Mouse (Mus musculus) ES-E14 (cell line): Measurements from ENCODE around the gene Dct. TPM values are rescaled to one million over a fixed set of nuclear protein-coding genes. Genes with fewer than 3 reads are reported as not detected.

ENCODE experiments used
- DNase-seq: peaks from one replicate; pipeline ENCODE4 v3.0.0-alpha.2; 2013; ENCODE audit warnings: low read depth, low spot score
- H3K27ac ChIP-seq: 2 replicates; pipeline ENCODE4 v1.5.1; 2012; ENCODE audit warnings: low read depth, mild to moderate bottlenecking, low read length, moderate library complexity, mixed read lengths; ENCODE audit not compliant: poor library complexity, insufficient read depth, severe bottlenecking
- H3K36me3 ChIP-seq: 2 replicates; pipeline ENCODE4 v1.6.1; 2012; ENCODE audit warnings: mild to moderate bottlenecking, low read length, moderate library complexity, mixed read lengths; ENCODE audit not compliant: control insufficient read depth, poor library complexity, insufficient read depth, severe bottlenecking
- H3K4me1 ChIP-seq, 2 experiments: fragments of 150-350 bp in 1 of 2; sonication (generic) in 1 of 2; 2 replicates each; pipeline ENCODE4 v1.6.1; 2012; ENCODE audit warnings: low read length in 2 of 2, mild to moderate bottlenecking in 1 of 2, mixed read lengths in 1 of 2; ENCODE audit not compliant: control insufficient read depth in 2 of 2, insufficient read depth in 2 of 2, poor library complexity in 1 of 2
- H3K4me3 ChIP-seq, 2 experiments: fragments of 150-350 bp in 1 of 2; sonication (generic) in 1 of 2; 2 replicates each; pipeline ENCODE4 v1.5.1; 2012; ENCODE audit warnings: low read length in 2 of 2, low read depth in 1 of 2, mild to moderate bottlenecking in 1 of 2, mixed read lengths in 1 of 2; ENCODE audit not compliant: insufficient read depth in 1 of 2, poor library complexity in 1 of 2, severe bottlenecking in 1 of 2
- H3K9ac ChIP-seq: 2 replicates; pipeline ENCODE4 v1.6.1; 2012; ENCODE audit warnings: low read depth, mild to moderate bottlenecking, low read length, mixed read lengths; ENCODE audit not compliant: poor library complexity, insufficient read depth, severe bottlenecking
- H3K9me3 ChIP-seq: fragments of 150-350 bp; sonication (generic); 2 replicates; pipeline ENCODE4 v1.6.1; 2012; ENCODE audit warnings: low read depth, mild to moderate bottlenecking, low read length; ENCODE audit not compliant: control insufficient read depth, insufficient read depth
- CHD2 ChIP-seq: IDR thresholded peaks from 2 replicates; pipeline ENCODE4 v1.6.1; 2014; ENCODE audit warnings: mild to moderate bottlenecking, low read depth, low read length, inconsistent platforms
- HCFC1 ChIP-seq: IDR thresholded peaks from 2 replicates; pipeline ENCODE4 v1.6.1; 2012; ENCODE audit warnings: low read length, inconsistent platforms, borderline replicate concordance; ENCODE audit not compliant: insufficient read depth
- MAFK ChIP-seq: IDR thresholded peaks from 2 replicates; pipeline ENCODE4 v1.6.1; 2014; ENCODE audit warnings: mild to moderate bottlenecking, low read depth, low read length, inconsistent platforms; ENCODE audit not compliant: insufficient read depth
- ZC3H11A ChIP-seq: IDR thresholded peaks from 2 replicates; pipeline ENCODE4 v1.6.1; 2012; ENCODE audit warnings: low read depth, mild to moderate bottlenecking, inconsistent platforms, low read length, borderline replicate concordance
- ZNF384 ChIP-seq: IDR thresholded peaks from 2 replicates; pipeline ENCODE4 v1.6.1; 2012; ENCODE audit warnings: low read depth, low read length, inconsistent platforms
- in situ Hi-C, 2 experiments: fragments of 600-800 bp; cut with MboI; formaldehyde crosslinking; loops; one replicate each; pipeline ENCODE4 v1.15.1; 2025; ENCODE audit warnings: low sequenced_read_pairs in 2 of 2, inconsistent platforms in 1 of 2; ENCODE audit not compliant: unreplicated experiment in 2 of 2
- total RNA-seq: library from RNA; depleted of rRNA; stranded (reverse); fragments of 300-350 nt; gene quantifications from 2 replicates; pipeline ENCODE4 v1.2.3, GENCODE M21; 2012

Gene Dct
- total RNA-seq, 1 experiment, result 0.45 TPM

DNA sequence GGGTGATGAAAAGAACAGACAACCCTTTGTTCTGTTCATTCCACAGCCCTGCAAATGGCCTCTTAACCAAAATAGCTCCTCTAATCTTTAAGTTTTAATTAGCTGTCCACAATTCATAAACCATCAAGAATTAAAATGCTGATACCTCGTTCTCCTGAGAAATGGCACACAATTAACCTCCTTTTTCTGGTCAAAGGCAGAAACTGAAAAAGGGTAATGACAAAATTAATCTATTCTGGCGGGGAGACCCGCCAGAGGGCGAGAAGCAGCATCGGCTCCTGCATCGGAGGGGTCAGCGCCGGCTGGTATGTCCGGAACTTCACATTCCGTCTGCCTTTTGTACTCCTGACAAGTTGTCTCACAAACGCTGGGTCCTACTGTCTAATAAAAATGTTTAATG, 28.6 kb upstream of the Dct start:
- no peak for DNase-seq
- H3K4me1 ChIP-seq, result no peaks in the 10 kb centered on the region

DNA sequence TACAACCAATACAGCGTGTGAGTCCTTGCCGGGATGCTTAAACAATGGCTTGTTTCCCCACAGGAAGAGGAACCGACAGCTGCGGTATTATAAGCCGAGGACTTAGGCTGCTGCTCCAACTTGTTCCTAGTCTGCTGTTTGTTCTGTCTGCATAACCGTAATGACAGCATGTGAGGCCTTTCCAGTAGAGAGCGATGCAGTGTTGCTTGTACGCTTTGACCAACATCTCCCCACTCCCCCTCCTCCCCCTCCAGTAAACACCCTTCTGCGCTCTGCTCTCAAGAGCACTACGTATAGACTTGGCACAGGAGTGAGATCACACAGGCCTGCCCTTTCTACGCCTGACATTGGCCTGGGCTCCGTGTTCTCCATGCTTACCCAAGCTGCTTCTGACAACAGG, 18.1 kb upstream of the Dct start:
- in situ Hi-C loops, result no loop called here
- no peaks in the 10 kb centered on the region for H3K4me1 ChIP-seq
- no peaks in the 10 kb centered on the region for H3K9me3 ChIP-seq
- no peak for DNase-seq
- H3K27ac ChIP-seq, result no peak overlapping the region
- no peak overlapping the region for H3K4me3 ChIP-seq
- no peak overlapping the region for H3K9ac ChIP-seq
- no peak for TF ChIP-seq CHD2
- no peak for TF ChIP-seq ZNF384
- no peak for TF ChIP-seq MAFK
- no peak for TF ChIP-seq ZC3H11A
- no peak for TF ChIP-seq HCFC1
- no peaks in the 10 kb centered on the region for H3K36me3 ChIP-seq

More for the DNA sequence above, 28.6 kb upstream of the Dct start:
- no peaks in the 10 kb centered on the region for H3K36me3 ChIP-seq
- no peaks in the 10 kb centered on the region for H3K9me3 ChIP-seq
- no peak overlapping the region for H3K9ac ChIP-seq
- no peak overlapping the region for H3K27ac ChIP-seq
- H3K4me3 ChIP-seq, result no peak overlapping the region
- in situ Hi-C loops, result no loop called here
- no peak for TF ChIP-seq MAFK
- TF ChIP-seq ZNF384, result no peak
- TF ChIP-seq ZC3H11A, result no peak
- no peak for TF ChIP-seq HCFC1
- no peak for TF ChIP-seq CHD2

DNA sequence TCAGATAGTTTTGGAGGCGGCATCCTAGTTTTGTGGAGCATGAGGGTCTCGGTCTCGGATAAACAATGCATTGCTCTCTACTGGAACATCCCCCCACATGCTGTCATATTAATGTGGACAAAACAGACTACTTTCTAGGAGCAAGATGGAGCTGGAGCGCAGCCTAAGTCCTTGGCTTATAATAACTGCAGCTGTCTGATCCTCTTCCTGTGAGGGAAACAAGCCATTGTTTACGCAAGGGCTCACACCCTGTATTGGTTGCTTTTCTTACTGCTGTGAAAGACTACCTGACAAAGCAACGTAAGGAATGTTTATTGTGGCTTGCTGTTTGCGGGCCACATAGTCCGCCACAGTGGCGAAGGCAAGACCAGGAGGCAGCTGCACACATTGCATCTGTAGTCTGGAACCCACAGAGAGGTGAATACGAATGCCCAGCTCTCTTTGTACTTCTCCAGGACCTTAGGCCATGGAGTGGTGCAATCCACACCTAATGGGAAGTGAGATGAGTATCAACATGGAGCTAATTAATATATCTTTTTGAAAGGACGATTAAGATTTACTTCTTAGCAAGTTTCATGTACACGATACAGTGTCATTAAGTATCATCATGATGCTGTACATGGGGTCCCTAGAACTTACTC, 17.5 kb upstream of the Dct start:
- TF ChIP-seq ZC3H11A, result no peak
- no peak for TF ChIP-seq CHD2
- TF ChIP-seq MAFK, result no peak
- no peak for TF ChIP-seq ZNF384
- no peak for TF ChIP-seq HCFC1
- Histone ChIP-seq H3K9ac (no peak overlapping the region), H3K27ac (no peak overlapping the region), H3K36me3 (no peaks in the 10 kb centered on the region), H3K4me3 (no peak overlapping the region), H3K9me3 (no peaks in the 10 kb centered on the region), H3K4me1 (no peaks in the 10 kb centered on the region)
- no peak for DNase-seq
- in situ Hi-C loops, result no loop called here

DNA sequence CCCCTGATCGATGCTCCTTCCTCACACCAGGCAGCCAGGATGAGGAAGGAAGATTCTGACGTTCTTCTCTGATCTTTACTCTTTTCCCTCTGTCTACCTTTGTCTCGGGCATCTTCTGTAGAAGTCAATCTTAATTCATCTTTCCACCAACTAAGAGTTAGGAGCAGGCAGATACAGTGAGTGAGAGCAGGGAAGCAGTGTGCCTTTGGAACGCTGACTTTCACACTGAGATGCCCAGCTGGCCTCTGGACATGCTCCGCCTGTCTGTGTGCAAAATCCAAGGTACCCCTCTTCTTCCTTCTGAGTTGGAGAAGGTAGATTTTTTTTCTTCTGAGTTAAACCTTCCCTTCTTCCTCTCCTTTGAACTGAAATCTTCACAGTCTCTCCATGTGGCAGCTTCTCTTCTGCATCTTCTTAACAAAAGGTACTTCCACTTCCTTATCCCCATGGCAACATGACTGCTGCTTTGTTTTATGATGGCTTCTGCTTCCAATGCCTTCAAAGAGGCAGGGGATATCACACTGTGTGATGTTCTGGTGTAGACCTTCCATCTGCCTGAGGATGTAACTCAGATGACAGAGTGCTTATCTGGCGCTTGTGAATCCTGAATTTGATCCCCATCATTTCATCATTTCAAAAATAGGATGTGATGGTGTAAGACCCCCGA, 9.9 kb upstream of the Dct start:
- TF ChIP-seq CHD2 (no peak), ZNF384 (no peak), ZC3H11A (no peak), MAFK (no peak), HCFC1 (no peak)
- Histone ChIP-seq H3K27ac (no peak overlapping the region), H3K9me3 (no peaks in the 10 kb centered on the region), H3K4me1 (no peaks in the 10 kb centered on the region), H3K9ac (no peak overlapping the region), H3K4me3 (no peak overlapping the region), H3K36me3 (no peaks in the 10 kb centered on the region)
- DNase-seq, result no peak
- in situ Hi-C loops, result no loop called here

DNA sequence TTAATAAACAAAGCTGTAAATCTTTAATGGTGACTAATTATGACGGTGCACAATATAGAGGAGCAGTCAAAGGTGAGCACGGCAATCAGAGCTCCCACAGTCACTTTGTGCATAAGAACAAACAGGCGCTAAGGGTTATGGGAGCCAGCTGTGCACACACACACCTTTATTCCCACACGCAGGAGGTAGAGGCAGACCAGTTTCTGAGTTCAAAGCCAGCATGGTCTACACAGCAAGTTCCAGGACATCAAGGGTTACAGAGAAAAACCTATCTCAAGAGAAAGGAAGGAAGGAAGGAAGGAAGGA, 6.5 kb upstream of the Dct start:
- no peak for DNase-seq
- TF ChIP-seq ZC3H11A (no peak), HCFC1 (no peak), CHD2 (no peak), MAFK (no peak), ZNF384 (no peak)
- no peaks in the 10 kb centered on the region for H3K4me1 ChIP-seq
- H3K4me3 ChIP-seq, result no peak overlapping the region
- in situ Hi-C loops, result no loop called here
- no peak overlapping the region for H3K9ac ChIP-seq
- H3K9me3 ChIP-seq, result no peaks in the 10 kb centered on the region
- no peak overlapping the region for H3K27ac ChIP-seq
- H3K36me3 ChIP-seq, result no peaks in the 10 kb centered on the region
